Mouse (Mus musculus) activated CD4-positive, CD25-positive, alpha-beta regulatory T cell, adult 4 months (primary cell): ENCODE results near the gene Cox7a2. TPM values are rescaled to one million over a fixed set of nuclear protein-coding genes. Genes with fewer than 3 reads are reported as not detected.

ENCODE experiments used
- ATAC-seq: one replicate; pipeline ENCODE4 v1.8.0; 2017
- polyA plus RNA-seq, 2 experiments: library from polyadenylated mRNA; unstranded; fragments of 100-300 nt; shearing (Covaris generic); gene quantifications; one replicate each; pipeline ENCODE4 v1.2.1; 2017

Cox7a2 gene
- polyA plus RNA-seq, 2 experiments from 2014 or later = 302 to 317 TPM

DNA sequence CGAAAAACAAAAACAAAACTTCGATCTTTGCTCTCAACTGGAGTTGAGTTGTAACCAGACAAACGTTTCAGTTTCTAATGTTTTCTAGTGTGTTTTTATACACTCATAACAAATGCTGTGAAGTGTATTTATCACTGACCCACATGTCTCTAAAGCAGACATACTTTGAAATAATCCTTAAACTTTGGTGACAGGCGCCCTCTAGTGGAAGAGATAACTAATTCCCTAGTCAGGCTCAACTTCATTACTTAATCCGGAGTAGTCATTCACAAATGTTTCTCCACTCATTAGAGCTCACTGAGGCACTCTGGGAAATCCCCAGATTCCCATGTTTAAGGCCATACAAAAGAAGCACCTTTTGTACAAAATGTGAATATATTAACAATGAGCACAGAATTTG lies 36.6 kb downstream of the Cox7a2 start:
- no peak for ATAC-seq

- ATAC-seq = no peak
Measured at GRCm38 (mm10) chr9:79721056-79721455, 38.6 kb downstream of the Cox7a2 start.

GRCm38 (mm10) chr9:79720143-79720542 lies 39.5 kb downstream of the Cox7a2 start:
- no peak for ATAC-seq

DNA sequence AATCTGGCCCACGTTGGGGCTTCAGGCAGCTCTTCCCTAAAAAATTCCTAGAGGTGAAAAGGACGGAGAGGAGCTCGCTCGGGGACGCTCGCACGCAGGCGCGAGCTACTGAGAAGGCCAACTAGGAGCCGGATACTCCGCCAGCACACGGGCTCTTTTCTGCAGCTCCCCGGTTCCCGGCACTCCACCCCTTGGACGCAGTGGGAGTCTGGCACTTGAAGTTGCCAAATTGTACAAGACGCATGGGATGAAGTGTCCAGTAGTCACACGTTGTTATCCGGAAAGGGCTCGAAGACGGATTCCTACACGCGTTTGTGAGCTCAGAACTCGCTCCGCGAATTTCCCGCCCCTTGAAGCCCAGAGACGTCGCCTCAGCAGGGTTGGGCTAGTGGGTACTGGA lies 40.2 kb downstream of the Cox7a2 start:
- ATAC-seq = no peak

- no peak for ATAC-seq
Measured at GRCm38 (mm10) chr9:79718481-79719370, 41.0 kb downstream of the Cox7a2 start, which contains the start of gene Col12a1. TSS of gene Col12a1 (minus strand) at chr9:79718831.

DNA sequence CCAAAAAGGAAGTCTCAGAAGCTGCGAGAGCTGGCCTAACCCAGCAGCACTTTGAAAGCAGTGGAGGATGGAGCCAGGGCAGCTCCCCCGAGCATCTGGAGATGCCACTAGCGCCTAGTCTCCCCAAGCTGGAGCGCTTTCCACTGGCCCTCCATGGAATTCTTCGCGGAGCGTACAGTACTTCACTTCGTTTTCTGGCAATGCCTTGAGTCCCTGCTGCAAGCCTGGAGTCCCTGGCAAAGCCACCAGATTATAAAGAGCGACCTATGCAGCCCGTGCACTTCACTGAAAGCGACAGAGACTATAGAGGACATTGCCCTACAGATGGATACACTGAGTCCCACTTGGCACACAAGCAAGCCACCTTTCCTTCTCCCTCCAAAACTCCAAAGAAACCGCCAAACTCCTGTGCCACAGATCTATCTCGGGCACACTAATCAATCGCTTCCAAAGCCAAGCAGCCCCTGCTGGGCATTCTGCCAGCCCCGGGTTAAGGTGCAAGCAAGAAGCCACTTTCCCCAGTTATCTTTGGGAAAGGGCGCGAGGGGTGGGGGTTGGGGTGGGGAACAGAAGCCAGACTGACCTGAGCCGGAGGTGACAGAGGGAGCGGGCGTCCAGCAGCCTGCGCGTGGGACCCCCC lies 41.7 kb downstream of the Cox7a2 start:
- no peak for ATAC-seq

GRCm38 (mm10) chr9:79716909-79717835 lies 42.5 kb downstream of the Cox7a2 start:
- no peak for ATAC-seq

DNA sequence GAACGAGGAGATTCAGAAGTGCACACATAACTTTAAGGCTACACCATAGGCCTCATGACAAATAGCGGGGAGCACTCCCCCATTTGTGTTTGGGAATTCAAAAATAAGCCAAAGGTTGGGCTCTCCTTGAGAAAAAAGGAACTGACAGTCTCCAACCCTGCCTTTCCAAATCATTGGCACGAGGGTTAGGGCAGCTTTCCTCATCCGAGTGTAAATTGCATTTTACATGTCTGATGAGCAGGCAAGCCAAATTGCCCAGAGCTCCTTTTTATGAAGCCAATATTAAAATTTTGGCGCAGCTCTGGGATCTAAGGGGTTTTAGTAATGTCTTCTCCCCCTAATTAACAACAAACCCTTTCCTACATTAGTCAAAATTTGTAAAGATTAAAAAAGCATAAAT lies 43.2 kb downstream of the Cox7a2 start:
- no peak for ATAC-seq

GRCm38 (mm10) chr9:79714471-79715045 lies 45.1 kb downstream of the Cox7a2 start:
- ATAC-seq = no peak

Other genes with a start within 250 kb of the Cox7a2 start
- gene Col12a1, start 41.0 kb downstream of the Cox7a2 start, polyA plus RNA-seq = under 1 TPM; 0.04 to 0.10 TPM
- gene Tmem30a, start 33.6 kb upstream of the Cox7a2 start, polyA plus RNA-seq = 10 to 100 TPM; 47.1 to 55.3 TPM